Mouse (Mus musculus) layer of hippocampus, adult 11-12 months (tissue): ENCODE data around the gene Odc1.
"Not testable (repeated sequence)": the region's sequence is repeated elsewhere in the genome, so short reads cannot be mapped to it uniquely, and the experiment has no call there.

ENCODE experiments used
- DNase-seq: peaks from one replicate; pipeline ENCODE4 v3.0.0; 2022; ENCODE audit warnings: low spot score

Odc1 gene

GRCm38 (mm10) chr12:17544209-17545106 lies at the start of gene Odc1:
TSS of gene Odc1 (plus strand) at chr12:17544794.
- peak; percentile 97 for DNase-seq

- DNase-seq: no peak
Observed at GRCm38 (mm10) chr12:17494809-17495208, 49.8 kb upstream of the Odc1 start.

- DNase-seq: peak; percentile 13
Observed at GRCm38 (mm10) chr12:17495858-17496451, 48.6 kb upstream of the Odc1 start.

GRCm38 (mm10) chr12:17505620-17506074 lies 38.9 kb upstream of the Odc1 start:
- no peak for DNase-seq

GRCm38 (mm10) chr12:17506117-17506993 lies 38.2 kb upstream of the Odc1 start:
- DNase-seq: no peak

GRCm38 (mm10) chr12:17506994-17507542 lies 37.5 kb upstream of the Odc1 start:
- peak; percentile 11 for DNase-seq

- no peak for DNase-seq
Observed at GRCm38 (mm10) chr12:17509310-17509709, 35.3 kb upstream of the Odc1 start.

- DNase-seq: peak; percentile 7
Observed at GRCm38 (mm10) chr12:17510158-17510557, 34.4 kb upstream of the Odc1 start.

GRCm38 (mm10) chr12:17511019-17511418 lies 33.6 kb upstream of the Odc1 start:
- DNase-seq: no peak

- DNase-seq: no peak
Observed at GRCm38 (mm10) chr12:17529180-17529579, 15.4 kb upstream of the Odc1 start.

- DNase-seq: no peak
Observed at GRCm38 (mm10) chr12:17529726-17530125, 14.9 kb upstream of the Odc1 start.

- DNase-seq: no peak
Observed at GRCm38 (mm10) chr12:17530825-17531224, 13.8 kb upstream of the Odc1 start.

- no peak for DNase-seq
Observed at GRCm38 (mm10) chr12:17536222-17536621, 8.4 kb upstream of the Odc1 start.

- DNase-seq: no peak
Observed at GRCm38 (mm10) chr12:17537147-17537546, 7.4 kb upstream of the Odc1 start.

GRCm38 (mm10) chr12:17538087-17538486 lies 6.5 kb upstream of the Odc1 start:
- DNase-seq: no peak

GRCm38 (mm10) chr12:17539041-17539440 lies 5.6 kb upstream of the Odc1 start:
- no peak for DNase-seq

- no peak for DNase-seq
Observed at GRCm38 (mm10) chr12:17540040-17540552, 4.5 kb upstream of the Odc1 start.

GRCm38 (mm10) chr12:17545107-17545571 lies 545 bp downstream of the Odc1 start:
- DNase-seq: no peak

GRCm38 (mm10) chr12:17545884-17546283 lies 1.3 kb downstream of the Odc1 start:
- DNase-seq: no peak

- DNase-seq: not testable (repeated sequence)
Observed at GRCm38 (mm10) chr12:17547552-17547951, 3.0 kb downstream of the Odc1 start.

GRCm38 (mm10) chr12:17548505-17548904 lies 3.9 kb downstream of the Odc1 start:
- DNase-seq: no peak

GRCm38 (mm10) chr12:17549421-17549820 lies 4.8 kb downstream of the Odc1 start:
- DNase-seq: not testable (repeated sequence)
